15 mouse cellular contexts compared by ENCODE assay signal in the genomic region with DNA sequence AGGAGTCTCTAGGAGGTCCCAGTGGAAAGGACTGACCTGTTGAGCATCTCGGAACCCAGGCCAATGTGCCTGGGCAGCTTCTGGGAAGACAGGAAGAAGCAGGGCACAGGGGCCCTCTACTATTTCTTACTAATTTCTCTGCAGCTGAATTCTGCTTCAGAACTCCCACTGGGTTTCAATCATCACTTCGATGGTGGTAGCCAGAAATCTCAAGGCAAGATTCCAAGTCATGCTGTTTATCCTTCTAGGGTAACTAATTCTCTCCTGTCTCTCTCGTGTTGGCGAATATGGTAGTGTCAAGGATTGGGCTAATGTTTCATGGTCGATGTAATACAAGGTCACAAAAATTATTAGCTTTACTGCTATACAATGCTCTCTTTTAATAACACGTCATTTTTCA. TPM values are rescaled to one million over a fixed set of nuclear protein-coding genes. Genes with fewer than 3 reads are reported as not detected.
A peak's percentile ranks its signal among the peaks of the same experiment; 100 is the strongest.
DNase-seq lines count a peak whose midpoint lies in the region; ATAC-seq and TF ChIP-seq lines count a peak whose summit lies in the region.
"Had no signal": no experiment of that assay in that cellular context is flagged by ENCODE, and none has a peak within 500 bp of the region (broad histone marks: within the 10 kb centered on the region; RNA-seq: fewer than 3 reads in every experiment).

No protein-coding gene starts in this region.

- no peak for DNase-seq in frontal cortex, postnatal 14 days (ENCODE audit: low spot score in 2 of 2)
- no peak for DNase-seq in left cerebral cortex, adult 2 months (ENCODE audit: extremely low spot score in 1 of 2, low spot score in 2 of 2)
- no peak for DNase-seq in left cerebral cortex, adult 11 months (ENCODE audit: low spot score)
- DNase-seq in cerebellum, adult 8-10 months = peak; percentile 71
- DNase-seq: adrenal gland, postnatal 14 days; kidney, adult 2 months had no signal

- H3K9me3 ChIP-seq in limb, embryonic 12.5 days = no peaks in the 10 kb centered on the region
- H3K9me3 ChIP-seq: neural tube, embryonic 13.5 days had no signal

- H3K4me2 ChIP-seq in limb, embryonic 12.5 days = no peak overlapping the region
- H3K4me2 ChIP-seq: neural tube, embryonic 13.5 days had no signal

- no peaks in the 10 kb centered on the region for H3K27me3 ChIP-seq in limb, embryonic 12.5 days
- H3K27me3 ChIP-seq: neural tube, embryonic 13.5 days had no signal

- no peak overlapping the region for H3K4me3 ChIP-seq in left cerebral cortex, adult 2 months
- H3K4me3 ChIP-seq in limb, embryonic 12.5 days (replicated peaks) = no peak overlapping the region
- H3K4me3 ChIP-seq: neural tube, embryonic 13.5 days had no signal

- H3K36me3 ChIP-seq in limb, embryonic 12.5 days = no peaks in the 10 kb centered on the region

- peaks cover 24% of the 10 kb centered on the region for H3K4me1 ChIP-seq in limb, embryonic 12.5 days (replicated peaks)

- WGBS in limb, embryonic 12.5 days = 61% methylated on average over 6 of the region's 6 CpGs

- H3K27ac ChIP-seq in left cerebral cortex, adult 2 months = peak overlapping the region; percentile 71; the same call in 1 of the 2 replicates
- H3K27ac ChIP-seq in limb, embryonic 12.5 days = peak overlapping the region; percentile 23; the same call in 1 of the 2 replicates
- H3K27ac ChIP-seq: liver, embryonic 14.5 days; neural tube, embryonic 13.5 days had no signal

- H3K9ac ChIP-seq in limb, embryonic 12.5 days (replicated peaks) = no peak overlapping the region
- H3K9ac ChIP-seq: liver, embryonic 14.5 days; neural tube, embryonic 13.5 days had no signal

- intact Hi-C loops in left cerebral cortex, adult 2 months (cut with DNase I) = loop anchor here (2.0 to 10.0 kb wide), 2 partner anchors 33 to 239 kb away; a partner anchor contains a TSS

- no peak for TF ChIP-seq CTCF in left cerebral cortex, adult 2 months (IDR thresholded peaks at IDR 0.05)

- ATAC-seq in frontal cortex, adult (ENCODE audit: low TSS enrichment) = peak; percentile 10; the same call in 1 of the 2 replicates
- ATAC-seq in limb, embryonic 12.5 days (ENCODE audit: insufficient number of reproducible peaks, insufficient read depth, low FRiP score, low TSS enrichment, low read depth) = no peak
- ATAC-seq in granulocyte monocyte progenitor cell, adult 5-6 weeks (replicated peaks; ENCODE audit: poor library complexity, severe bottlenecking) = no peak
- ATAC-seq in monocyte, adult 5-6 weeks (replicated peaks; ENCODE audit: insufficient number of reproducible peaks, low FRiP score, low TSS enrichment, poor library complexity, severe bottlenecking) = no peak
- ATAC-seq: forebrain, embryonic 16.5 days had no signal

RNA-seq across cellular contexts. Expression of a gene that starts 34.2 kb away (rescaled TPM):
- 100 to 1,000 TPM; 358 to 392 TPM for total RNA-seq in left cerebral cortex, adult 2 months (2021)
- polyA plus RNA-seq in limb, embryonic 12.5 days (2016; fragmentation: Nextera tagmentation; extraction: Ambion mirVana) = 395 and 421 TPM in 2 replicates
- total RNA-seq in granulocyte monocyte progenitor cell, adult 5-6 weeks (2014; fragmentation: Nextera tagmentation) = not detected in 2 replicates
- not detected in 2 replicates for total RNA-seq in granulocyte monocyte progenitor cell, adult 5-6 weeks (2017)
- total RNA-seq in monocyte, adult 5-6 weeks (2017) = not detected in 3 replicates
- total RNA-seq: megakaryocyte, adult 5-6 weeks; MEL had no signal

Comparison
In these comparisons a context has a peak if more than half of its experiments do, and no peak if none do; other contexts are left out.
1. RNA of a gene that starts 34.2 kb away (total RNA-seq): 358 to 392 TPM in left cerebral cortex, adult 2 months; not detected in granulocyte monocyte progenitor cell, adult 5-6 weeks and not detected in monocyte, adult 5-6 weeks; every median in the first group is over 100 times any median in the second.